Mouse (Mus musculus) lung, postnatal 14 days (tissue): ENCODE results near the gene Tmem220.
A peak's percentile ranks its signal among the peaks of the same experiment; 100 is the strongest.
"Not testable (repeated sequence)": the region's sequence is repeated elsewhere in the genome, so short reads cannot be mapped to it uniquely, and the experiment has no call there.

Experiments
- DNase-seq: peaks from one replicate; pipeline ENCODE4 v3.0.0; 2021

Gene Tmem220

DNA sequence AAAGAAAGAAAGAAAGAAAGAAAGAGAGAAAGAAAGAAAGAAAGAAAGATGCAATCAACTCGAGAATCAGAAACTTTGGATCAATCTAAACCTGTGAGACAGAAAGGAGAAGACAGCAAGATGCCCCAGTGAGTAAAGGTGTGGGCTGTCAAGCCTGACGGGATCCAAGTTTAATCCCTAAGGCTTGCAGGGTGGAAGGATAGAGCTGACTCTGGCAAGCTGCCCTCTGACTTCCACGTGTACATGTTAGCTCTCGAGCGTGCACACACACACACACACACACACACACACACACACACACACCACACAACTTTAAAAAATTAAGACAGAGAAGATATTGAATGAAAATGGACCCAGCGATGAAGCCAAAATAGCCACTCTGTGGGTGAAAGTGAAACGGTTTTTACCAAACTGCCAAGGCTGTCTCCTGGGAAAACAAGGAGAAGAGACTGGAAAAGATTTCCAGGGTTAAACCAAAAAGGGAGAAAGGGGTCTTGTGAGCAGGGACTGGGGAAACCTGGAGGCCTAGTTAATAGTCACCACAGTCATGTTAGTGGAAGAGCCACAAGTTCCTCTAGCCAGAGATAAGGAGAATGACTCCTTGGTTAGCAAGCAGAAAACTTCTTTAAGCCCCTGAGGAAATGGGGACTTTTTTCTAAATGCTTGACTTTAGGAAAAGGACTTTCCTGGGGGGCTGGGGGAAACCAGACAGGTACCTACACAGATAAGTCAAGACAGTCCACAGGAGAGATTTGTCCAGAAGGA is 5.1 kb upstream of the Tmem220 start:
- DNase-seq = no peak

DNA sequence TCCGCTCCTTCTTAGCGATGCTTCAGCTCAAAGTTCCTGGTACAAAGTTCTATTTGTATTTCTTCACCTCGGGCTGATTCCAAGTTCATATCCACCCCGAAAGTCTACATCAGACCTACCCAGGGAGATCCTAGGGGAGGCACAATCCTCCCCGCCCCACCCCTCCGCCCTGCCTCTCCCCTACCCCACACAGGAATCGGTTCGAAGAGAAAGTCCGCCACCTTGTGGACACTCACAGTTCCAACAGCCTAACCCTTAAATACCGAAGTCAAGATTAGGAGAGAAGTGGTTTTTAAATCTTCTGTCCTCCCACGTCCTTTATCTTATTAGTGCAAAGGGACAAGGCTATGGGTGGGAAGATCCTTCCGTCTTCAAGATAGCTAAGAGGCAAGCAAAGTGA is 4.0 kb upstream of the Tmem220 start:
- peak; percentile 72 for DNase-seq

- no peak for DNase-seq
These were observed 2.4 kb upstream of the Tmem220 start for GRCm38 (mm10) chr11:67022354-67023115.

DNA sequence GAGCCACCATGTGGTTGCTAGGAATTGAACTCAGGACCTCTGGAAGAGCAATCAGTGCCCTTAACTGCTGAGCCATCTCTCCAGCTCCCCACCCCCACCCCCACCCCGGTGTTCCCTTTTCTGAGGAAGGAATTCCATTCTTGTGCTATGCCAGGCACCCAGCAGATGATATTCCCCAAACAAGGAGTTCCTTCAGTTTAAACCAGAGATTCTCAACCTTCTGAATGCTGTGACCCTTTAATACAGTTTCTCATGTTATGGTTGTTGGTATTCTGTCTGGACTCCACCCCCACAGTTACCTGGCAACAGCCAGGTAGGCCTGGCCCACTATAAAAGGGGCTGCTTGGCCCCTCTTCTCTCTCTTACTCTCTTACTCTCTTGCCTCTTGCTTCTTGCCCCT is 1.8 kb upstream of the Tmem220 start:
- DNase-seq = not testable (repeated sequence)

DNA sequence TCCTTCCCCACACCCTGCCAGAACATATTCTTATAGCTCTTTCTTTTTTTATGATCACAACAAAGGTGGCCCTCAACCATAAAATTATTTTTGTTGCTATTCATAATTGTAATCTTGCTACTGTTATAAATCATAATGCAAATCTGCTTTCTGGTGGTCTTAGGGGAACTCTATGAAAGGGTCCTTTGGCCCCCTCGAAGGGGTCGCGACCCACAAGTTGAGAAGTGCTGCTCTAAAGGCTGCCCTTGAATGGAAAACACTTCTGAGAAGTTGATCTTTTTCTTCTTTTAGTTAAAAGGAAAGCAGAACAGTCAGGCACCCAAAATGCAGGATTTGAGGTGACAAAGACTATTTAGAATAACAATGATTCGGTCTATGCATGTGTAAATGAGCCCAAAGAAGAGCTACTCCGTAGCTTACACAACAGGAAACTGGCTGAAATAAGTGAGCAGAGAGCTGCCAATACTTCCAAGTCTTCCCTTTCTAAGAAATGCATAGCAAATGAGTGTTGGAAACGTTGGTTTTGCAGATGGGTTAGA is 1.1 kb upstream of the Tmem220 start:
- no peak for DNase-seq

GRCm38 (mm10) chr11:67030904-67031602 is 6.1 kb downstream of the Tmem220 start:
- DNase-seq = no peak

- DNase-seq = no peak
These were observed 6.6 kb downstream of the Tmem220 start for GRCm38 (mm10) chr11:67031603-67031915.

DNA sequence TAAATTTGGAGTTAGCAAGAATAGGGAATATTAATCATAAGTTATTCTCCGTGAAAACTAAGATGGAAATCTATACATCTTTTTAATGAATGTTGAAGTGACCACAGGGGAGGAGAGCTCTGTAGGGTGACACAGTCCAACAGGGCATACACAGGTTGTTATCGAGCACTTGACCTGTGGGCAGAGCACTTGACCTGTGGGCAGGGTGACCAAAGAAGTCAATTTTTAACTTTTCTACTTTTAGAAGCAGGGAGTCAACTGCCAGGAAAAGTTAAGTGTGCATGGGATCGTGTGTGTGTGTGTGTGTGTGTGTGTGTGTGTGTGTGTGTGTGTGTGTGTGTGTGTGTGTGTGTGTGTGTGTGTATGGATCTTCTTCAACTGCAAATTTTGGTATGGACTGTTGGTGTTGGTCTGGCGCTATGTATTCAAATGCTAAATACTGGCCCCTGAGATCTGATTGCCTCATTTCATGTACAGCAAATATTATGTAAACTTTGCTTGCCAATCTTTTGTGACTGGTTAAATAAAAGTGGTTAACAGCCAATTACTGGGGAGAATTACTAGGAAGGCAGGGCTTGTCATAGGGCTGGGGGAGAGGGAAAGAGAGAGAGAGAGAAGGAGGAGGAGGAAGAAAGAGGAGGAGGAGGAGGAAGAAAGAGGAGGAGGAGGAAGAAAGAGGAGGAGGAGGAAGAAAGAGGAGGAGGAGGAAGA is 10.0 kb downstream of the Tmem220 start:
- DNase-seq = peak; percentile 26

DNA sequence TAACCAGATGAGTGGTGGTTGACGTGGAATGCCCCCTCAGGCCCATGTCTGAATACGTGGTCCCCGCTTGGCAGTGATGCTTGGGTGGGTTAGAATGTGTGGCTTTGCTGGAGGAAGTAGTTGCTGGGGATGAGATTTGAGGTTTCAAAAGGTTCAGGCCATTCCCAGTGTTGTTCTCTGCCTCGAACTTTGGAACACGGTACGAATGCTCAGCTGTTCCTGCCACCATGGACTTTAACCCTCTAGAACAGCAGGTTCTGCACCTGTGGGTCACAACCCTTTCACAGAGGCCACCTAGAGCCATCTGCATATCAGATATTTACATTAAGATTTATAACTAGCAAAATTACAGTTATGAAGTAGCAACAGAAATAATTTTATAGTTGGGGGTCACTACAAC is 11.3 kb downstream of the Tmem220 start:
- no peak for DNase-seq

DNA sequence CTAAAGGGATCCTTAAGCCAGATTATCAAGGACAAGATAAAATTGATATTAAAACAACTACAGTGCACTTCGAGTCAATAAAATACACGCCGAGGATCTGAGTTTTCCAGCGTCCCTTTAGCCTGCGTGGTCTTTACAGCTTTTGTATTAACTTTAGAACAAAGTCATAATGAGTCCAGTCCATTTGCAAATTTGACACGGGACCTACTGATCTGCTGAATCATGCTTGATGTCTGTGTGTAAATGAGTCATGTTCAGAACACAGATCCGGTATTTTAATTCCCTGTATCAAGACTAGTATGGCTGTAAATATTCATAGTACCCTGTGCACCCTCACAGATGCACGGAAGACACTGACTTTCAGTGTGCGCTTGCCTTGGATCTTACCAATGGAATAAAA is 11.9 kb downstream of the Tmem220 start:
- no peak for DNase-seq

- DNase-seq = no peak
These were observed 14.8 kb downstream of the Tmem220 start for GRCm38 (mm10) chr11:67039799-67040198.

DNA sequence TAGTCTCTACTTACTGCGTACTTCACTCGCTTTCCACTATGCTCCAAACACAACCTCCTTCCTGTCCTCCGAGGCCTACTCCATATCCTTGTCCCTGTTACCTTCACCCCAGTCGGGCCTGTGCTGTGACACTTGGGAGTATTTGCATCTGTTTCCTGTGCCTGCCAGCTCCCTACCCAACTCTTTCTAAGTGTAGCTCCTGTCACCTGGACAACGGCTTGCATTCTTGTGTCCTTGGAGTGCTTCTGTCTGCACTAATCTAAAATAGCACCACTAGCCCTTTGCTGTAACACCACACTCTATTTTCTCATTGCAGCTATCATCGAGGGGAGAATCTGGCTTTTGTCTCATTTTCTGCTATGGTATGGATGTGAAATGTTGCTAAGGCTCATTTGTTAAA is 15.5 kb downstream of the Tmem220 start:
- DNase-seq = no peak

- DNase-seq = no peak
These were observed 18.1 kb downstream of the Tmem220 start for GRCm38 (mm10) chr11:67043007-67043406.

- DNase-seq = no peak
These were observed 20.0 kb downstream of the Tmem220 start for GRCm38 (mm10) chr11:67044959-67045358.

- no peak for DNase-seq
These were observed 22.2 kb downstream of the Tmem220 start for GRCm38 (mm10) chr11:67047199-67047598.

DNA sequence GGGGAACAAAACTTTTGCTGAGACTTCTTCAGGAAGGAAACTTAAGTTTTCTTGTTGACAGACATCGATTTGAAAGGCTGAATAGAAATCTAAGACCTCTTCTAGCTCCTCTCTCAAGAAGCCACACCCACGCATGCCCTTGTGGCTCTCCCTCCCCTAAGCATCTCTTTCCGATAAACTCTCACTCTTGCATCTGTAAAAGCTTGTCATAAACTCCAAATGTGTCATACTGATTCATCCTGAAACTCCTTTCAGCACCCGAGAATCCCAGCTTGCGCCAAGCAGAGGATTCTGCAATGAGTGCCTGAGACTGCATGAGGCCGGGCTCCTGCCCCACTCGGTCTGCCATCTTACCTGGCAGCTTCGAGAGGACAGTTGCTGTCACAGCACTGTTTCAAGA is 23.5 kb downstream of the Tmem220 start:
- DNase-seq = no peak

DNA sequence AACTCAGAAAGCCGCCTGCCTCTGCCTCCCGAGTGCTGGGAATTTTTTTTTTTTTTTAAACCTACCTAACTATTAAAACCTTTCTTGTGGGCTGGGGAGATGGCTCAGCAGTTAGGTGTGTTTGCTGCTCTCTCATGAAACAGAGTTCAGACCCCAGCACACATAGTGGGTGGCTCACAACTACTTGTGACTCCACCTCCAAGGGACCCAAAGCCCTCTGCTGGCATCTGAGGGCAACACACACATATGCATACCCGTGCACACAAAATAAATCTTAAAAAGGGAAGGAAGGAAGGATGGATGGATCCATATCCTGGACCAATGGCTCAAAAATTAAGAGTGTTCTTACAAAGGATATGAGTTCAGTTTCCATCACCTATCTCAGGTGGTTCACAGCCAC is 24.3 kb downstream of the Tmem220 start:
- DNase-seq = no peak

GRCm38 (mm10) chr11:67051676-67052320 is 26.8 kb downstream of the Tmem220 start:
- DNase-seq = no peak

DNA sequence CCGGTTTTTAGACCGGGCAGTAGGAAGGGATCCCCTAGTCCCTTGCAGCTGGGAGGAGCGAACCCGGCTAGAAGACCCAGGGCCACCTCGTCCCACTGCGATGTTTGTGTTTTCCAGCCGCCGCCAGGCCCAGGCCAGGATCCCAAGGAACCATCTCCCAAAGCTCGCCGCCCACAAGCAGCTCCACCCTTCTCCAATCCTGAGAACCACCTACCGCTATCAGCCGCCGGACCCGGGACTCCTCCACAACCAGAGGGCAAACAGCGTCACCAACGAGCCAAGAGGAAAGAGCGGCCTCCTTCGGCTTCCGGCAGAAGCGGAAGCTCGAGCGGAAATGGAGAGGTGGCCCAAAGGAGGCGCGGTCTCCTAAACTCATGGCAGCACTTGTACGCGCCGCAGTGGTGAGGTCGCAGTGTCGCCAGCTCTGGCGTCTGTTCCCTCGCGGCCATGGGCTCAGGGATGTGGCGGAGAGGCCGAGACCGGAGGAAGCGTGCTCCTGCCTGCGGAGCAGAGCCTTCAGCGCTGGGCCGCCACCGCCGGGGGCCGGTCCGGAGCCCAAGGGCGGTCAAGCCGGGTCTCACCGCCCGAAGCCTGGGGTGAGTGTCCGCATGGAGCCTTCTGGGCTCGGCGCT is 27.5 kb downstream of the Tmem220 start, which contains the start of the genes Adprm and Sco1:
Adprm (minus strand) TSS at position 274 of the 632 bp plus-strand sequence.
Sco1 (plus strand) TSS at position 350 of the 632 bp plus-strand sequence.
- peak; percentile 88 for DNase-seq

- no peak for DNase-seq
These were observed 29.9 kb downstream of the Tmem220 start for GRCm38 (mm10) chr11:67054754-67055365.

- no peak for DNase-seq
These were observed 36.4 kb downstream of the Tmem220 start for GRCm38 (mm10) chr11:67061311-67061710.
